In genomic region chr5:115844766-115845634, GRCm38 (mm10) we compare ENCODE assay signal across 8 mouse cellular contexts. TPM values are rescaled to one million over a fixed set of nuclear protein-coding genes. Genes with fewer than 3 reads are reported as not detected.
DNase-seq lines count a peak whose midpoint lies in the region; ATAC-seq lines count a peak whose summit lies in the region.

TSS of gene Cit (plus strand) at chr5:115845278.

- H3K27me3 ChIP-seq in intestine, embryonic 14.5 days (replicated peaks; ENCODE audit: control insufficient read depth, insufficient read depth, low read length), result no peaks in the 10 kb centered on the region

- peaks cover 10% of the 10 kb centered on the region for H3K4me1 ChIP-seq in intestine, embryonic 14.5 days (replicated peaks; ENCODE audit: control insufficient read depth, insufficient read depth, low read length)

- peak; percentile 100 for ATAC-seq in intestine, embryonic 14.5 days (replicated peaks; ENCODE audit: low FRiP score, low TSS enrichment, low read depth)
- peak; percentile 97 for ATAC-seq in megakaryocyte-erythroid progenitor cell, adult 5-6 weeks (replicated peaks; ENCODE audit: low FRiP score, low TSS enrichment, poor library complexity, severe bottlenecking)

- no peaks in the 10 kb centered on the region for H3K9me3 ChIP-seq in intestine, embryonic 14.5 days (ENCODE audit: control insufficient read depth, low read length)

- WGBS in intestine, embryonic 14.5 days, result under 1% methylated on average over 42 of the region's 42 CpGs

- intact Hi-C loops in left cerebral cortex, postnatal 14 days (cut with DNase I), result no loop called here

- peaks cover 3% of the 10 kb centered on the region for H3K36me3 ChIP-seq in intestine, embryonic 14.5 days (ENCODE audit: control insufficient read depth, insufficient read depth, low read length)

- H3K4me2 ChIP-seq in intestine, embryonic 14.5 days (ENCODE audit: low read length), result peak within 1 kb of the TSS; percentile 80

- peak; percentile 87 for DNase-seq in adrenal gland, adult 2 months
- peak; percentile 99 for DNase-seq in embryo, embryonic 11 days
- DNase-seq in gastrocnemius, postnatal 25 days, result peak; percentile 84
- DNase-seq in intestine, embryonic 14.5 days (ENCODE audit: low spot score), result peak; percentile 95
- peak; percentile 94 to 95 for DNase-seq in left cerebral cortex, postnatal 14 days (ENCODE audit: low spot score in 2 of 2)
- DNase-seq in right cerebral cortex, postnatal 14 days, result peak; percentile 93
- DNase-seq in urinary bladder, postnatal 25 days (ENCODE audit: low spot score), result peak; percentile 74

- peak within 1 kb of the TSS; percentile 24; the same call in 1 of the 2 replicates for H3K27ac ChIP-seq in intestine, embryonic 14.5 days (ENCODE audit: low read depth)

- peak within 1 kb of the TSS; percentile 77 for H3K4me3 ChIP-seq in intestine, embryonic 14.5 days (ENCODE audit: low read depth, low read length)

- peak within 1 kb of the TSS; percentile 73 for H3K9ac ChIP-seq in intestine, embryonic 14.5 days (ENCODE audit: low read length)

RNA-seq across cellular contexts. Expression of gene Cit, which starts in this region (rescaled TPM):
- 1 to 10 TPM; 3.9 to 5.2 TPM for total RNA-seq in adrenal gland, adult 2 months (2021)
- polyA plus RNA-seq in adrenal gland, adult 2 months (2012; rRNA removed), result 4.0 and 8.7 TPM in 2 replicates
- 1 to 10 TPM; 1.4 to 1.8 TPM for total RNA-seq in gastrocnemius, postnatal 25 days (2021)
- 25.8 and 27.0 TPM in 2 replicates for polyA plus RNA-seq in intestine, embryonic 14.5 days (2014; fragmentation: Nextera tagmentation; extraction: Ambion mirVana)
- 100 to 1,000 TPM; 149 to 175 TPM for total RNA-seq in left cerebral cortex, postnatal 14 days (2021)
- total RNA-seq in megakaryocyte-erythroid progenitor cell, adult 5-6 weeks (2014; fragmentation: Nextera tagmentation), result 51.8 and 59.3 TPM in 2 replicates
- total RNA-seq in megakaryocyte-erythroid progenitor cell, adult 5-6 weeks (2017), result 41.8 and 44.6 TPM in 2 replicates

Comparison
In these comparisons a context has a peak if more than half of its experiments do, and no peak if none do; other contexts are left out.
1. Peak in every context shown above with its lines: DNase-seq, ATAC-seq, H3K4me3 ChIP-seq and H3K27ac ChIP-seq.
2. RNA of gene Cit (total RNA-seq): 149 to 175 TPM in left cerebral cortex, postnatal 14 days and 41.8 to 59.3 TPM in megakaryocyte-erythroid progenitor cell, adult 5-6 weeks; 3.9 to 5.2 TPM in adrenal gland, adult 2 months and 1.4 to 1.8 TPM in gastrocnemius, postnatal 25 days; every median in the first group is over 4 times any median in the second.